8 mouse cellular contexts compared by ENCODE assay signal in genomic region chr14:55825216-55826051, GRCm38 (mm10). TPM values are rescaled to one million over a fixed set of nuclear protein-coding genes. Genes with fewer than 3 reads are reported as not detected.
DNase-seq lines count a peak whose midpoint lies in the region; TF ChIP-seq lines count a peak whose summit lies in the region.

No protein-coding gene starts in this region.

- DNase-seq in layer of hippocampus, adult 2 months (ENCODE audit: low spot score in 2 of 2) = no peak
- no peak for DNase-seq in layer of hippocampus, adult 9-10 months (ENCODE audit: low spot score)
- peak; percentile 16 for DNase-seq in adrenal gland, postnatal 25 days
- DNase-seq in gastrocnemius, adult 18-20 months (ENCODE audit: low spot score) = peak; percentile 34
- peak; percentile 32 for DNase-seq in induced T-regulatory cell, adult 2 months (ENCODE audit: low read depth)
- peak; percentile 56 for DNase-seq in lung, postnatal 10 days
- peak; percentile 58 for DNase-seq in testis, postnatal 10 days (ENCODE audit: low spot score)
- no peak for DNase-seq in left cerebral cortex, adult 11 months (ENCODE audit: low spot score)

- H3K27ac ChIP-seq in layer of hippocampus, adult 2 months = peak overlapping the region; percentile 55; the same call in 1 of the 2 replicates

- peak overlapping the region; percentile 55 for H3K4me3 ChIP-seq in layer of hippocampus, adult 2 months

- peak; percentile 38 for TF ChIP-seq CTCF in layer of hippocampus, adult 2 months (conservative IDR thresholded peaks at IDR 0.05)

RNA-seq across cellular contexts. Expression of gene Nfatc4, which starts 2.5 kb away (rescaled TPM):
- 1 to 10 TPM; 2.6 TPM for total RNA-seq in layer of hippocampus, adult 2 months (2021)
- total RNA-seq in adrenal gland, postnatal 25 days (2021) = 19.9 and 30.5 TPM in 2 replicates
- total RNA-seq in gastrocnemius, adult 18-20 months (2021) = 1 to 10 TPM; 1.5 to 3.3 TPM

RNA-seq across cellular contexts. Expression of gene Nynrin, which starts 28.4 kb away (rescaled TPM):
- total RNA-seq in layer of hippocampus, adult 2 months (2021) = 1 to 10 TPM; 7.9 to 8.9 TPM
- total RNA-seq in adrenal gland, postnatal 25 days (2021) = 10.7 and 13.5 TPM in 2 replicates
- total RNA-seq in gastrocnemius, adult 18-20 months (2021) = 1 to 10 TPM; 1.2 to 1.8 TPM

RNA-seq across cellular contexts. Expression of gene Ripk3, which starts 36.8 kb away (rescaled TPM):
- 1 to 10 TPM; 1.2 to 2.9 TPM for total RNA-seq in layer of hippocampus, adult 2 months (2021)
- 2.9 and 3.6 TPM in 2 replicates for total RNA-seq in adrenal gland, postnatal 25 days (2021)
- 1 to 10 TPM; 1.6 to 2.5 TPM for total RNA-seq in gastrocnemius, adult 18-20 months (2021)

RNA-seq across cellular contexts. Expression of gene Adcy4, which starts 41.5 kb away (rescaled TPM):
- 1 to 10 TPM; 4.4 to 5.6 TPM for total RNA-seq in layer of hippocampus, adult 2 months (2021)
- total RNA-seq in adrenal gland, postnatal 25 days (2021) = 8.0 and 10.2 TPM in 2 replicates
- total RNA-seq in gastrocnemius, adult 18-20 months (2021) = 1 to 10 TPM; 3.8 to 9.1 TPM

RNA-seq across cellular contexts. Expression of gene Cbln3, which starts 58.8 kb away (rescaled TPM):
- total RNA-seq in layer of hippocampus, adult 2 months (2021) = under 1 TPM; 0.32 to 0.54 TPM
- total RNA-seq in adrenal gland, postnatal 25 days (2021) = 0.15 and 0.24 TPM in 2 replicates
- total RNA-seq in gastrocnemius, adult 18-20 months (2021) = not detected

Comparison
In these comparisons a context has a peak if more than half of its experiments do, and no peak if none do; other contexts are left out.
1. DNase-seq: peak in adrenal gland, postnatal 25 days (single experiment), gastrocnemius, adult 18-20 months (single experiment), induced T-regulatory cell, adult 2 months (single experiment), lung, postnatal 10 days (single experiment) and testis, postnatal 10 days (single experiment); none in layer of hippocampus, adult 2 months (0 of 2), layer of hippocampus, adult 9-10 months (single experiment) and left cerebral cortex, adult 11 months (single experiment).